Mouse (Mus musculus) monocyte, adult 5-6 weeks (primary cell): ENCODE measurements at regions not wholly inside any gene's neighbourhood (a gene's known extent, or its start where the extent isn't known, plus 50 kb on each side); places are given as distances from the start of the nearest gene placed in this dataset.

Experiments used
- ATAC-seq: fragments of 153-309, 156-312 bp; replicated peaks from 2 replicates; pipeline ENCODE4 v1.8.0; 2017; ENCODE audit warnings: mild to moderate bottlenecking; ENCODE audit not compliant: low TSS enrichment, insufficient number of reproducible peaks, severe bottlenecking, poor library complexity, low FRiP score

- ATAC-seq: no peak
Measured at GRCm38 (mm10) chr6:50713297-50713696, 59.1 kb upstream of the Npvf start.

DNA sequence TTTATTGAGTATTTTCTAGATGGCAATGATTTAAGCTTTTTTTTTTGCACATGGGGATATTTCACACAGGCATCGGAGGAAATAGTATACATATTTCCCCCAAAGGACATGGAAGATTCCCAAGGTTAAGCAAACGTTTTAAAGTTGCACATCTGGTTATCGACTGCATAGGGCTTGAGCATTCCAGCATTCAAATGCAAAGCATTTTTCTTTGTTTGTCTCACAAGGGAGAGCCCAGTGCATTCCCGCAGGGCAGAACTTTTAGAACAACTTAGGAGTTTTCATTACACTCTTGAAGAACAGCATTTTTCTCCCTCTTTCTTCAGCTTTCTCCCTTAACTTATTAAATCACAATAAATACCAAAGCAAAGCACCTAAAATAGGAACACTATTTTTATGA is 64.4 kb upstream of the Npvf start:
- no peak for ATAC-seq

GRCm38 (mm10) chr6:50720346-50720745 is 66.1 kb upstream of the Npvf start:
- ATAC-seq: no peak

DNA sequence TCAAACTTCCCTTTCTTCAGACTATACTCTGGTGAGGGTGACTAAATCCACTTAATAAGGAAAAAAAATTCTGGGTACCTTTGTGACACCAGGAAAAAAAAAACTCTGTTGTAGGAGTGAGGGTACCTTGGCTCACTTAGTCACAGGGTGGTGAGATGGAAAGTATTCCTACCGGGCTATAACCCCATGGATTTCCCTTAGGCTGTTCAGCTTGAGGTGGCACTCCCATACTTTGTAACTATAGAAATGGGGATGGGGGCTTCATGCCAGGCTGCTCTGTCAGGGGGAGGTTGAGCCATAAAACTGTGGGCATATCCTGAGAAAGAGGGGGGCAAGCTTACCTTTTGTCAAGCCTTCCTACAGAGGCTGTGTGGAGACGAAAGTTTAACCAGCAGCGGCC is 71.4 kb upstream of the Npvf start:
- no peak for ATAC-seq

GRCm38 (mm10) chr6:50726166-50726591 is 71.9 kb upstream of the Npvf start:
- ATAC-seq: no peak

DNA sequence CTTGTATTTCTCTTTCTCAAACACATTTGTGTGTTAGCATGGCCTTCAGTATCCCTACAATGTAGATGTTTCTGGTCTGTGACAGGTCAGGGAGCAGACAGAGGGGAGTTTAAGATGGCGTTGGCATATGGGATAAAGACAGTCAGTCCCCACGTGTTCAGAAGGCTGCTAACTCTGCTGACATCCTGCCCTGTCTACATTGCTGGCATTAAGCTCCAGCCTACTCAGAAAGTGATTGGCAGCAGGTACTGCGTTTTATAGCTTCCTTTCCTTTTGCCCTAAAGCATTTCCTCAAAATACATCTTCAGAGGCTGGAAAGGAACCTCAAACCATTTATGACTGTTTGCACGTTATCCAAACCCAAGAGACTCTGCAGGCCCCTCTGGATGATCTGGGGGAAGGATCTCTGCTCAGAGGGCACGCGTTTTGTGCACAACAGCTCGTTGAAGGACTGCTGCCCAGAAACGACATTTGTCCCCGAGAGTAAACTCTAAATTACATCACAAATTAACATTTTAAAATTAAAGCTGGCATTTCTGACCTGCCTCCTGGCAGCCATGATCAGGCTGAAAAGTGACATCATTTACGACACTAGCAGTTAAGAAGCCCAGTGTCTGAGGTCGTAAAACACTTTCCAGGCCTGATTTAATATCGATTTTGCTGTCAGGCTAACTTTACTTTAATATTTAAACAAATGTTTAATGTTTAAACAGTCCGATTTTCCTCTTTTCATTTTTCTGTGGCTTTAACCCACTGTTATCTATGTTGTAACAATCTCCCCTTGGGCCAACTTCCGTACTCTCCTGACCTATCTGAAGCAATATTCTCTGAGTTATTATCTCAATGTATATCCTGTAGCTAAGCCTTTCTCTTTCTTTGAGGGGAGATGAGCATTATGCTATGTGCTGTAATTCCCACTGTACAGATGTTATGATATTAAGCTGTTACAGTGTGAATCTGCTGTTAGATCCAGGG is 76.8 kb upstream of the Npvf start:
- no peak for ATAC-seq

DNA sequence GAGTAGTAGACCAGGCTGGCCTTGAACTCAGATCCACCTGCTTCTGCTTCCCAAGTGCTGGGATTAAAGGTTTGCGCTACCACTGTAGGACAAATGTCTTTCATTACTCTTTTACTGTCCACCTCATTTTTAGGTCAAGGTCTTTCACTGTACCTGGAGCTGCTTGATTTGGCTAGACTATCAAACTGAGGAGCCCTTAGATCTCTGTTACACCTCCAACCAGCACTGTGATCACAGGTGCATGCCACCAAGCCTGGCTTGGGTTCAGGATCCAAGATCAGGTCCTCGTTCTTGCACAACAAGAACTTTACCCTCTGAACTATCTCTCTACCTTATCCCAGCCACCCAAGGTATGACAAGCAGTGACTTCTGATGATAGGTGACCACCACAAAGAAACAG is 80.5 kb upstream of the Npvf start:
- ATAC-seq: no peak

- no peak for ATAC-seq
Measured at GRCm38 (mm10) chr6:50735825-50736224, 81.6 kb upstream of the Npvf start.

DNA sequence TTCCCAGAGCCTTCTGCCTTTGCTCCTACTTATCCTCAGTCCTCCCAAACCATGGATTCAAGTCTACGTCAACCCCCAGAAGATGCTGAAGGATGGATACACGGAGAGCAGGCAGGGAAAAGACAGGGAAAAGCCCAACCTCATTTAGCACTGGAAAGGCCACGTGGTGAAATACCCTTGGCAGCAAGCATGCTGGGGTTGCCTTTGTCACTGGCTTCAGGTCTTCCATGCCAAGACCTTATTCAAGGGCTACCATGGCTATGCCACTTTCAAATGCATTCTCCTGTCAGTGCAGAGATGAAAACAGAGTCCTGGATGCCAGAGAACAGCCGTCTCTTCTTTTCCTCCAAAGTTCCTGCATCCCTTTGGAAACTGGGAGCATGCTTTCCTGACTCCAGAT is 87.8 kb upstream of the Npvf start:
- no peak for ATAC-seq

- no peak for ATAC-seq
Measured at GRCm38 (mm10) chr6:50744462-50745166, 90.4 kb upstream of the Npvf start.

DNA sequence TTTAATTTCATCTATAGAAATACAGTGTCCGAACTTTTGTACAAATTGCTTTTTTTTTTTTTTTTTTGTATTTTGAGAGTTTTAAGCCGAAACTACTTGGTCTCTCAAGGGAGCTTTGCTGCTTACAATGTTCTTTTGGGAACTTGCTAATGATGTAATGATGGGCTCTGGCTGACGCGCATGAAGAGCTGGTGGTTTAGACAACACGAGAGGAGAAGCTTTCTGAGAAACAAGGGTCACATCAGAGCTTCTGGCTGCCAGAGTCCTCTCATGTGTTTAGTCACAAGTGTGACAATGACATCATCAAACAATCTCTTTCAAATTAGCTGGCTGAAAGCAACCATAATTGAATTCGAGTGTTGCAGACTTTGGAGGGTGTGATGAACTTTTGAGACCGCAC is 98.9 kb upstream of the Npvf start:
- no peak for ATAC-seq

- no peak for ATAC-seq
Measured at GRCm38 (mm10) chr6:50754786-50755185, 100.5 kb upstream of the Npvf start.

- ATAC-seq: no peak
Measured at GRCm38 (mm10) chr6:50760367-50760766, 106.1 kb upstream of the Npvf start.

DNA sequence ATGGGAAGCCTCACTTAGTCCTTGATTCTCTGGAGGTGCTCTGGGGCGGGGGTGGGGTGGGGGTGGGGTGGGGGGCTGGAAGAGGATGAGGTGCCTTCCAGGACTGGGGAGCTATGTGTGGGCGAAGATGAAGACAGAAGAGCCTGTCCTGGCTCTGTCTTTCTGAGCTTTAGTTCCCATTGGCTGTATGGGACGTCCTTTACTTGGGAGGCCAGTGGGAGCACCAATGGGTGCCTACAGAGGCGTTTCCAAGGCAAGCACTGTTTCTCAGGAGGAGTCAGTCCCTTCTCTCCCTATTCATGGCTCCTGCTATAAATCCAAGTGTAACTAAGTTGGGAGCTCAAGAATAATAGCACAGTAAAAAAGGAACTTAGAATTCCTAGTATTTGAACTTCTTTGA is 108.9 kb upstream of the Npvf start:
- no peak for ATAC-seq

GRCm38 (mm10) chr6:50766442-50766915 is 112.2 kb upstream of the Npvf start:
- no peak for ATAC-seq

DNA sequence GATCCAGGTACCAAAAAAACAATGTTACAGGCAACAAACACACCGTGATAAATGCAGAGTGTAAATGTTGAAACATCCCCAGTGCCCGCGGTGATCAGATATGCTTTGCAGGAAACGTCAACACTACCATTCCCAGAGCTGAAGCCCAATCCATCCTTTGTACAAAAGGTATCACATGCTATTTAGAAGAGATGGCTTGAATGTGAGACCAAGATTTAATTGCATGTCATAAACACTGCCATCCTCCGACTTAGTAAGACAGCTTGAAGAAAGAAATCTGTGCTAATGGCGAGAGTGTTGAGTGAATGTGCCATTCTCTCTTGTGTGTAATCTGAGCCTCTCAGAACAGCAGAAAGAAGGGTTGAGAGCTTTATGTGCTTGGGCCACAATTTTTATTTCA is 112.9 kb upstream of the Npvf start:
- ATAC-seq: no peak

DNA sequence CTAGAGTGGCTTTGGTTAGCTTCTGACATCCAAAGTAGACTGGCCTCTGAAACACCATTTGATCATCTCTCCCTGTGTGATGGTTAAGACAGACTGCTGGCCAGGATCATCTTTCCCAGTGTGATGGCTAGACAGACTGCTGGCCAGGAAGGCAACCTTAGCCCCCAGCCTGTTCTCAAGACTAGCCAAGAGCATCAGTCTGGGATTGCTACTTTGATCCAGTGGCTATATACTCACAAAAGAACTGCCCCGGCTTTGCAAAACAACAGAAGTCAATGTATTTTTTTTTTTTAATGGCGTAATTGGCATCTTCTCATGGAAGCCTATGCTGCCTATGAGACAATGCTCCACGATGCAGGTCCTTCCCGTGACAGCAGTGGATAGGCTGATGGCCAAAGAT is 113.6 kb upstream of the Npvf start:
- ATAC-seq: no peak

- no peak for ATAC-seq
Measured at GRCm38 (mm10) chr6:50769101-50769500, 114.9 kb upstream of the Npvf start.

GRCm38 (mm10) chr6:50770481-50770880 is 116.2 kb upstream of the Npvf start:
- ATAC-seq: no peak

GRCm38 (mm10) chr6:50775637-50776036 is 121.4 kb upstream of the Npvf start:
- no peak for ATAC-seq
